Mouse (Mus musculus): ENCODE measurements around the gene Gm17175.
"Not testable (repeated sequence)": the region's sequence is repeated elsewhere in the genome, so short reads cannot be mapped to it uniquely, and the experiment has no call there.

Gm17175 gene

DNA sequence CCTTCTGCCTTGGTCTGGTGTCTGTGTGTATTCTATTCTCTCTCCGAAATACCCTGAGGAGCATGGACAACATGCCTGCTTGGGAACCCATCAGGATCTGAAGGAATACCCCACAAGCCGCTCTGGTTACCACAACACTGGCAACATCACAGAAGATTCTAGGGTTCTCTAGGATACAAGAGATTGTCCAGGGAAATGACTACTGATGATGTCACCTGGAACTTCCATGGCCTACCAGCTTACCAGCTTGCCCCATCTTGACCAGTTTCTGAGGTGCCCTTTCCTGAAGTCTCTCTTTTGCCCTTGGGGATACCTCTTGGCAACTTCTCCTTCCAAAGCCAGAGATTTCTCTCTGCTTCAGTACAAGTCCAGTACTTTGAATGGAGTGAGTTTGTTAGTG, at the start of gene Gm17175:
Gene Gm17175 (minus strand): TSS at position 101 of the 400 bp plus-strand sequence.
- not testable (repeated sequence) for DNase-seq

DNA sequence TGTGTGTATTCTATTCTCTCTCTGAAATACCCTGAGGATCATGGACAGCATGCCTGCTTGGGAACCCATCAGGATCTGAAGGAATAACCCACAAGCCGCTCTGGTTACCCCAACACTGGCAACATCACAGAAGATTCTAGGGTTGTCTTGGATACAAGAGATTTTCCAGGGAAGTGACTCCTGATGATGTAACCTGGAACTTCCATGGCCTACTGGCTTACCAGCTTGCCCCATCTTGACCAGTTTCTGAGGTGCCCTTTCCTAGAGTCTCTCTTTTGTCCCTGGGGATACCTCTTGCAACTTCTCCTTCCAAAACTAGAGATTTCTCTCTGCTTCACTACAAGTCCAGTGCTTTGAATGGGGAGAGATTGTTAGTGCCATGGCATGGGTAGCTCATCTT, 37.3 kb upstream of the Gm17175 start, which contains the start of gene Gm17078:
Gene Gm17078 (minus strand): TSS at position 101 of the 400 bp plus-strand sequence.
- DNase-seq, result no peak

DNA sequence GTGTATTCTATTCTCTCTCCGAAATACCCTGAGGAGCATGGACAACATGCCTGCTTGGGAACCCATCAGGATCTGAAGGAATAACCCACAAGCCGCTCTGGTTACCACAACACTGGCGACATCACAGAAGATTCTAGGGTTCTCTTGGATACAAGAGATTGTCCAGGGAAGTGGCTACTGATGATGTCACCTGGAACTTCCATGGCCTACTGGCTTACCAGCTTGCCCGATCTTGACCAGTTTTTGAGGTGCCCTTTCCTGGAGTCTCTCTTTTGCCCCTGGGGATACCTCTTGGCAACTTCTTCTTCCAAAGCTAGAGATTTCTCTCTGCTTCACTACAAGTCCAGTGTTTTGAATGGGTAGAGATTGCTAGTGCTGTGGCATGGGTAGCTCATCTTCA, 18.2 kb upstream of the Gm17175 start, which contains the start of gene Gm17174:
Gene Gm17174 (minus strand): TSS at position 101 of the 400 bp plus-strand sequence.
- not testable (repeated sequence) for DNase-seq

DNA sequence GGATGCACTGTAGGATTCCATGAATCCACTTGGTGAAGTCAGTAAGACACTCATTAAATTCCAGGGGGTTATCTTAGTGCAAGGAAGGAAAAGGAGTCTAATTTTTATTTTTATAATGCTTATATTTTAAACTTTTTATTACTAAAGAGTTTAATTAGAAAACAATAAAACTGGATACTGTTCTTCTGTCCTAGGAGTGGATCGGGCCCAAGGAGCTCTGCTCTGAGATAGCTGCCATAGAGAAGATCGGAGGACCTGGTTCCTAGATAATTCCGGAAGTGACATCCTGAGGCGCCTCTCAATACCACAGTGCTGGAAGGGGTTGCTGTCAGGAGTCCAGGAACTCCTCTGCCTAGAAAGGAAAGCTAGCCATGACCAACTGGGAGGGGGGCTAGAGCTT, 21.4 kb downstream of the Gm17175 start, which contains the start of gene Gm5622:
Gene Gm5622 (plus strand): TSS at position 301 of the 400 bp plus-strand sequence.
- DNase-seq, result no peak
